Mouse (Mus musculus): ENCODE results near the gene Parp1. TPM values are rescaled to one million over a fixed set of nuclear protein-coding genes. Genes with fewer than 3 reads are reported as not detected.
A peak's percentile ranks its signal among the peaks of the same experiment; 100 is the strongest.

Gene Parp1
- 76.2 and 107 TPM in 2 replicates for polyA plus RNA-seq (2014; fragmentation: Nextera tagmentation; extraction: Ambion mirVana)

GRCm38 (mm10) chr1:180568761-180569452 lies at the start of gene Parp1:
Parp1 (plus strand) TSS chr1:180568924.
- Histone ChIP-seq H3K27ac (ENCODE audit: low read depth, low read length) (peak within 1 kb of the TSS; percentile 83), H3K9me3 (ENCODE audit: control insufficient read depth, low read length) (no peaks in the 10 kb centered on the region), H3K4me1 (ENCODE audit: control insufficient read depth, insufficient read depth, low read length) (peaks cover 17% of the 10 kb centered on the region), H3K27me3 (ENCODE audit: control insufficient read depth, insufficient read depth, low read length) (no peaks in the 10 kb centered on the region), H3K4me3 (ENCODE audit: low read depth, low read length) (peak within 1 kb of the TSS; percentile 80), H3K36me3 (ENCODE audit: control insufficient read depth, insufficient read depth, low read length) (no peaks in the 10 kb centered on the region), H3K9ac (replicated peaks; ENCODE audit: low read depth, low read length) (peak within 1 kb of the TSS; percentile 76), H3K4me2 (ENCODE audit: low read depth, low read length) (peak within 1 kb of the TSS; percentile 91)
- ATAC-seq (ENCODE audit: low read depth): peak; percentile 98
- under 1% methylated on average over 65 of the region's 67 CpGs for WGBS

- H3K9me3 ChIP-seq (ENCODE audit: control insufficient read depth, low read length): no peaks in the 10 kb centered on the region
- H3K27ac ChIP-seq (ENCODE audit: low read depth, low read length): no peak overlapping the region
- no peaks in the 10 kb centered on the region for H3K4me1 ChIP-seq (ENCODE audit: control insufficient read depth, insufficient read depth, low read length)
- H3K9ac ChIP-seq (replicated peaks; ENCODE audit: low read depth, low read length): no peak overlapping the region
- H3K4me2 ChIP-seq (ENCODE audit: low read depth, low read length): no peak overlapping the region
- H3K36me3 ChIP-seq (ENCODE audit: control insufficient read depth, insufficient read depth, low read length): no peaks in the 10 kb centered on the region
- no peak overlapping the region for H3K4me3 ChIP-seq (ENCODE audit: low read depth, low read length)
- WGBS: 93% methylated on average over 8 of the region's 8 CpGs
- ATAC-seq (ENCODE audit: low read depth): no peak
- H3K27me3 ChIP-seq (ENCODE audit: control insufficient read depth, insufficient read depth, low read length): no peaks in the 10 kb centered on the region
Measured at GRCm38 (mm10) chr1:180519520-180519919, 49.2 kb upstream of the Parp1 start.

GRCm38 (mm10) chr1:180520190-180520589 lies 48.5 kb upstream of the Parp1 start:
- Histone ChIP-seq H3K36me3 (ENCODE audit: control insufficient read depth, insufficient read depth, low read length) (no peaks in the 10 kb centered on the region), H3K9ac (replicated peaks; ENCODE audit: low read depth, low read length) (no peak overlapping the region), H3K4me2 (ENCODE audit: low read depth, low read length) (no peak overlapping the region), H3K4me3 (ENCODE audit: low read depth, low read length) (no peak overlapping the region), H3K27me3 (ENCODE audit: control insufficient read depth, insufficient read depth, low read length) (no peaks in the 10 kb centered on the region), H3K27ac (ENCODE audit: low read depth, low read length) (no peak overlapping the region), H3K9me3 (ENCODE audit: control insufficient read depth, low read length) (no peaks in the 10 kb centered on the region), H3K4me1 (ENCODE audit: control insufficient read depth, insufficient read depth, low read length) (no peaks in the 10 kb centered on the region)
- no peak for ATAC-seq (ENCODE audit: low read depth)
- 31% methylated on average over 7 of the region's 7 CpGs for WGBS

DNA sequence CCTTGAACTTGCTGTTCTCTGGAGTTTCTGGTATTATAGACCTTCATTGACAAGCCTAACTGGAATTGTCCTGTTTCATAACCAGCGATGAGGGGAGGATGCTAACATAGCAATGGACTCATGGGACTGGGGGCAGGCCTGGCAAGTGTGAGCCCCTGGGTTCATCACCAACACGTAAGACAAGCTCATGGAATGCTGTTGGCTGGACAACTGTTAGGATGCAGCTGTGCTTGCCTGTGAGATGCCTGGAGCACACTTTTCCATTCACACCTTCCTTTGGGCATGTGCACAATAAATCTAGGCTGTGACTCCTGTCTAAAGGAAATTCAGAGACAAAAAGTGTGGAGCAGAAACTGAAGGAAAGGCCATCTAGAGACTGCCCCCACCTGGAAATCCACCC lies 45.4 kb upstream of the Parp1 start:
- Histone ChIP-seq H3K4me2 (ENCODE audit: low read depth, low read length) (no peak overlapping the region), H3K4me3 (ENCODE audit: low read depth, low read length) (no peak overlapping the region), H3K9me3 (ENCODE audit: control insufficient read depth, low read length) (no peaks in the 10 kb centered on the region), H3K27me3 (ENCODE audit: control insufficient read depth, insufficient read depth, low read length) (no peaks in the 10 kb centered on the region), H3K4me1 (ENCODE audit: control insufficient read depth, insufficient read depth, low read length) (no peaks in the 10 kb centered on the region), H3K36me3 (ENCODE audit: control insufficient read depth, insufficient read depth, low read length) (no peaks in the 10 kb centered on the region), H3K9ac (replicated peaks; ENCODE audit: low read depth, low read length) (no peak overlapping the region), H3K27ac (ENCODE audit: low read depth, low read length) (no peak overlapping the region)
- no peak for ATAC-seq (ENCODE audit: low read depth)
- WGBS: 80% methylated on average over 2 of the region's 2 CpGs

DNA sequence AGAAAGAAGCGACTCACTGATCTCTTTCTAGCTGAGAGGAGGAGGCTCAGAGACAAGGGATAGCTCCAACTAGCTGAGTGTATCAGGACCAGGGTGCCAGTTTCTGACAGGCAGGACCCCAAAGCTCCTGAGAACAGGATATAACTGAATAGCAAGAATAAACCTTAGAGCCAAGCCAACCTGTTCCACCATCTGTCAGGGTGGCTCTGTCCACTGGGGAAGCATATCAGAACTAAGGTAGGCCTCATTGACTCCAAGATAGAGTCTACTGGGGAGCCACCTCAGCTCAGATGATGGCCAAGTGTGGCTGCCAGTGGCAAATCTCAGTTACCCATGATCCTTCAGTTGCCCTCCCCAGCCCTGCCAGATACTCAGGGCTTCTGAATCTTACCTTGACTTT lies 43.4 kb upstream of the Parp1 start:
- Histone ChIP-seq H3K4me2 (ENCODE audit: low read depth, low read length) (no peak overlapping the region), H3K9me3 (ENCODE audit: control insufficient read depth, low read length) (no peaks in the 10 kb centered on the region), H3K27me3 (ENCODE audit: control insufficient read depth, insufficient read depth, low read length) (no peaks in the 10 kb centered on the region), H3K36me3 (ENCODE audit: control insufficient read depth, insufficient read depth, low read length) (no peaks in the 10 kb centered on the region), H3K27ac (ENCODE audit: low read depth, low read length) (no peak overlapping the region), H3K4me3 (ENCODE audit: low read depth, low read length) (no peak overlapping the region), H3K4me1 (ENCODE audit: control insufficient read depth, insufficient read depth, low read length) (no peaks in the 10 kb centered on the region), H3K9ac (replicated peaks; ENCODE audit: low read depth, low read length) (no peak overlapping the region)
- no peak for ATAC-seq (ENCODE audit: low read depth)
- 74% methylated on average over 1 of the region's 1 CpGs for WGBS

- Histone ChIP-seq H3K36me3 (ENCODE audit: control insufficient read depth, insufficient read depth, low read length) (no peaks in the 10 kb centered on the region), H3K9me3 (ENCODE audit: control insufficient read depth, low read length) (0 out of 2 replicates have a peak, but pooled peaks cover 2% of the 10 kb centered on the region), H3K4me3 (ENCODE audit: low read depth, low read length) (no peak overlapping the region), H3K27me3 (ENCODE audit: control insufficient read depth, insufficient read depth, low read length) (no peaks in the 10 kb centered on the region), H3K9ac (replicated peaks; ENCODE audit: low read depth, low read length) (no peak overlapping the region), H3K4me2 (ENCODE audit: low read depth, low read length) (no peak overlapping the region), H3K27ac (ENCODE audit: low read depth, low read length) (no peak overlapping the region), H3K4me1 (ENCODE audit: control insufficient read depth, insufficient read depth, low read length) (no peaks in the 10 kb centered on the region)
- 97% methylated on average over 7 of the region's 7 CpGs for WGBS
- no peak for ATAC-seq (ENCODE audit: low read depth)
Measured at GRCm38 (mm10) chr1:180529847-180530246, 38.9 kb upstream of the Parp1 start.

GRCm38 (mm10) chr1:180530457-180531263 lies 38.1 kb upstream of the Parp1 start:
- H3K4me3 ChIP-seq (ENCODE audit: low read depth, low read length): no peak overlapping the region
- ATAC-seq (ENCODE audit: low read depth): no peak
- WGBS: 57% methylated on average over 8 of the region's 8 CpGs
- H3K36me3 ChIP-seq (ENCODE audit: control insufficient read depth, insufficient read depth, low read length): no peaks in the 10 kb centered on the region
- no peak overlapping the region for H3K4me2 ChIP-seq (ENCODE audit: low read depth, low read length)
- H3K9ac ChIP-seq (replicated peaks; ENCODE audit: low read depth, low read length): no peak overlapping the region
- H3K9me3 ChIP-seq (ENCODE audit: control insufficient read depth, low read length): 0 out of 2 replicates have a peak, but pooled peaks cover 2% of the 10 kb centered on the region
- H3K27me3 ChIP-seq (ENCODE audit: control insufficient read depth, insufficient read depth, low read length): no peaks in the 10 kb centered on the region
- no peak overlapping the region for H3K27ac ChIP-seq (ENCODE audit: low read depth, low read length)
- H3K4me1 ChIP-seq (ENCODE audit: control insufficient read depth, insufficient read depth, low read length): no peaks in the 10 kb centered on the region

DNA sequence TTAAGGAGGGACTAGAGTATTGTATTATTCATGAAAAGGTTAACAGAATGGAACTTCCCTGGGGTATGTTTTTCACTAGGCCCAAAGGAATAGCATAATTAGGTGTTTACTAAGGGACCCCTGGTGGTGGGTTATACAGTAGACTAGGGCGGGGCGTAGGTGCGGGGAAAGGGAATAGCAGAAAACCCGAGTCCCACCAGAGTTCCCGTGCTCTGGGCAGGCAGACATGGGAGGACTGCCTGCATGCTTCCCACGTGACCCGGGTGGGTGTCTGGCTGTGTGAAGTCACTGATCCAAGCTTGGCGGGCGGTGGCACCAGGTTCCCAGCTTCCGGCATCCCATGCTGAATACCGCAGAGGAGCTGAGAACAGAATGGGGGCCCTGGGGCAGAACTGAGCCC lies 36.1 kb upstream of the Parp1 start:
- H3K27me3 ChIP-seq (ENCODE audit: control insufficient read depth, insufficient read depth, low read length): no peaks in the 10 kb centered on the region
- WGBS: 93% methylated on average over 11 of the region's 11 CpGs

GRCm38 (mm10) chr1:180536719-180537118 lies 32.0 kb upstream of the Parp1 start:
- Histone ChIP-seq H3K4me2 (ENCODE audit: low read depth, low read length) (no peak overlapping the region), H3K9me3 (ENCODE audit: control insufficient read depth, low read length) (0 out of 2 replicates have a peak, but pooled peaks cover 2% of the 10 kb centered on the region), H3K27ac (ENCODE audit: low read depth, low read length) (no peak overlapping the region), H3K36me3 (ENCODE audit: control insufficient read depth, insufficient read depth, low read length) (no peaks in the 10 kb centered on the region), H3K9ac (replicated peaks; ENCODE audit: low read depth, low read length) (no peak overlapping the region), H3K27me3 (ENCODE audit: control insufficient read depth, insufficient read depth, low read length) (no peaks in the 10 kb centered on the region), H3K4me1 (ENCODE audit: control insufficient read depth, insufficient read depth, low read length) (no peaks in the 10 kb centered on the region), H3K4me3 (ENCODE audit: low read depth, low read length) (no peak overlapping the region)
- 76% methylated on average over 5 of the region's 5 CpGs for WGBS
- ATAC-seq (ENCODE audit: low read depth): no peak

More for the DNA sequence above, 36.1 kb upstream of the Parp1 start:
- Histone ChIP-seq H3K4me1 (ENCODE audit: control insufficient read depth, insufficient read depth, low read length) (no peaks in the 10 kb centered on the region), H3K27ac (ENCODE audit: low read depth, low read length) (no peak overlapping the region), H3K9me3 (ENCODE audit: control insufficient read depth, low read length) (0 out of 2 replicates have a peak, but pooled peaks cover 2% of the 10 kb centered on the region), H3K9ac (replicated peaks; ENCODE audit: low read depth, low read length) (no peak overlapping the region), H3K4me2 (ENCODE audit: low read depth, low read length) (no peak overlapping the region), H3K36me3 (ENCODE audit: control insufficient read depth, insufficient read depth, low read length) (no peaks in the 10 kb centered on the region), H3K4me3 (ENCODE audit: low read depth, low read length) (no peak overlapping the region)
- no peak for ATAC-seq (ENCODE audit: low read depth)

All from neural tube, embryonic 14.5 days (tissue).